Mouse (Mus musculus): Measurements from ENCODE around the gene Carmil2.

GRCm38 (mm10) chr8:105732186-105732585 is 46.1 kb downstream of the Carmil2 start:
- TF ChIP-seq POLR2A (IDR thresholded peaks at IDR 0.05; ENCODE audit: insufficient read depth, low read depth, low read length) (no peak), CTCF (IDR thresholded peaks at IDR 0.05) (no peak)

All from heart, adult 2 months (tissue).